Mouse (Mus musculus) retina, postnatal 7 days (tissue): ENCODE data around the gene Acot10.
"Not testable (repeated sequence)": the region's sequence is repeated elsewhere in the genome, so short reads cannot be mapped to it uniquely, and the experiment has no call there.

Source experiments
- DNase-seq: peaks from one replicate; pipeline ENCODE4 v3.0.0-alpha.2; 2012; ENCODE audit warnings: low read depth, low spot score

The Acot10 gene

GRCm38 (mm10) chr15:20666650-20667049, at the start of gene Acot10:
Acot10 (minus strand) TSS chr15:20666750.
- no peak for DNase-seq

GRCm38 (mm10) chr15:20711859-20712258, 45.3 kb upstream of the Acot10 start:
- no peak for DNase-seq

- DNase-seq = no peak
These were observed 29.7 kb upstream of the Acot10 start for GRCm38 (mm10) chr15:20696229-20696628.

GRCm38 (mm10) chr15:20684200-20684599, 17.6 kb upstream of the Acot10 start:
- no peak for DNase-seq

GRCm38 (mm10) chr15:20682719-20683118, 16.2 kb upstream of the Acot10 start:
- DNase-seq = no peak

GRCm38 (mm10) chr15:20669507-20669906, 3.0 kb upstream of the Acot10 start:
- DNase-seq = not testable (repeated sequence)

GRCm38 (mm10) chr15:20667989-20668388, 1.4 kb upstream of the Acot10 start:
- no peak for DNase-seq

- DNase-seq = no peak
These were observed 800 bp upstream of the Acot10 start for GRCm38 (mm10) chr15:20667350-20667749.

GRCm38 (mm10) chr15:20660221-20660620, 6.3 kb downstream of the Acot10 start:
- DNase-seq = no peak

GRCm38 (mm10) chr15:20642905-20643414, 23.6 kb downstream of the Acot10 start:
- no peak for DNase-seq

GRCm38 (mm10) chr15:20639155-20639554, 27.4 kb downstream of the Acot10 start:
- no peak for DNase-seq

GRCm38 (mm10) chr15:20634593-20634992, 32.0 kb downstream of the Acot10 start:
- no peak for DNase-seq
